Mouse (Mus musculus) liver, adult 2 months (tissue): Measurements from ENCODE around the gene Crtc1. TPM values are rescaled to one million over a fixed set of nuclear protein-coding genes. Genes with fewer than 3 reads are reported as not detected.

ENCODE experiments used
- DNase-seq: peaks from one replicate; pipeline ENCODE4 v3.0.0-alpha.2; 2011; ENCODE audit warnings: low read depth, low spot score; ENCODE audit errors: extremely low read depth
- H3K27ac ChIP-seq: fragments of 200-500 bp; replicated peaks from 2 replicates; pipeline ENCODE4 v1.5.1; 2012; ENCODE audit warnings: low read depth, mild to moderate bottlenecking, control low read depth, inconsistent platforms, low read length; ENCODE audit not compliant: insufficient read depth
- H3K27me3 ChIP-seq: fragments of 200-500 bp; 2 replicates; pipeline ENCODE4 v1.6.1; 2012; ENCODE audit warnings: mild to moderate bottlenecking, moderate library complexity, low read length, inconsistent platforms; ENCODE audit not compliant: control insufficient read depth, insufficient read depth
- H3K36me3 ChIP-seq: fragments of 200-500 bp; 2 replicates; pipeline ENCODE4 v1.6.1; 2012; ENCODE audit warnings: low read length, inconsistent platforms; ENCODE audit not compliant: control insufficient read depth, insufficient read depth
- H3K4me1 ChIP-seq: fragments of 200-500 bp; 2 replicates; pipeline ENCODE4 v1.6.1; 2011; ENCODE audit warnings: low read length; ENCODE audit not compliant: control insufficient read depth, insufficient read depth
- H3K4me3 ChIP-seq: fragments of 200-500 bp; 2 replicates; pipeline ENCODE4 v1.5.1; 2011; ENCODE audit warnings: low read depth, mild to moderate bottlenecking, control low read depth, low read length, moderate library complexity; ENCODE audit not compliant: insufficient read depth
- H3K79me2 ChIP-seq: fragments of 200-500 bp; 2 replicates; pipeline ENCODE4 v1.6.1; 2012; ENCODE audit warnings: inconsistent platforms, mild to moderate bottlenecking, low read length, moderate library complexity; ENCODE audit not compliant: control insufficient read depth, insufficient read depth
- H3K9ac ChIP-seq: fragments of 200-500 bp; 2 replicates; pipeline ENCODE4 v1.6.1; 2012; ENCODE audit warnings: low read depth, mild to moderate bottlenecking, control low read depth, inconsistent platforms, low read length
- CTCF ChIP-seq: fragments of 200-500 bp; IDR thresholded peaks from 2 replicates; pipeline ENCODE4 v1.5.1; 2011; ENCODE audit warnings: low read depth, low read length, control low read depth
- POLR2A ChIP-seq: fragments of 200-500 bp; IDR thresholded peaks from 2 replicates; pipeline ENCODE4 v1.6.1; 2011; ENCODE audit warnings: low read length, control low read depth; ENCODE audit not compliant: insufficient read depth; ENCODE audit errors: extremely low read depth
- WGBS: fragments of 180-500 bp; shearing (Covaris S2); methylation state at CpG from one replicate; pipeline ENCODE4 v1.1.7; 2018; 5-methylcytosine and 5-hydroxymethylcytosine counted together
- polyA plus RNA-seq: library from polyadenylated mRNA; depleted of rRNA; stranded (reverse); fragments of >200 nt; gene quantifications from 2 replicates; pipeline ENCODE4 v1.2.3, GENCODE M21; 2012
- total RNA-seq: library from RNA; depleted of rRNA; stranded (reverse); fragments of >200 nt; gene quantifications from 2 replicates; pipeline ENCODE4 v1.2.3, GENCODE M21; 2014

The Crtc1 gene
- total and polyA plus RNA-seq, 2 experiments = 1.2 to 8.2 TPM

- no peak overlapping the region for H3K27ac ChIP-seq
- no peak for DNase-seq
Measured at GRCm38 (mm10) chr8:70417914-70418313, 21.5 kb downstream of the Crtc1 start.

GRCm38 (mm10) chr8:70416941-70417340 lies 22.4 kb downstream of the Crtc1 start:
- no peaks in the 10 kb centered on the region for H3K27me3 ChIP-seq
- no peak for DNase-seq
- H3K4me3 ChIP-seq = no peak overlapping the region
- H3K36me3 ChIP-seq = no peaks in the 10 kb centered on the region
- no peaks in the 10 kb centered on the region for H3K4me1 ChIP-seq
- H3K9ac ChIP-seq = no peak overlapping the region
- TF ChIP-seq POLR2A = no peak
- TF ChIP-seq CTCF = no peak
- 77% methylated on average over 6 of the region's 6 CpGs for WGBS
- H3K79me2 ChIP-seq = no peaks in the 10 kb centered on the region
- H3K27ac ChIP-seq = no peak overlapping the region

More at GRCm38 (mm10) chr8:70417914-70418313, 21.5 kb downstream of the Crtc1 start:
- H3K4me1 ChIP-seq = no peaks in the 10 kb centered on the region
- H3K9ac ChIP-seq = no peak overlapping the region
- no peak for TF ChIP-seq CTCF
- TF ChIP-seq POLR2A = no peak
- no peaks in the 10 kb centered on the region for H3K36me3 ChIP-seq
- 84% methylated on average over 10 of the region's 10 CpGs for WGBS
- no peak overlapping the region for H3K4me3 ChIP-seq
- no peaks in the 10 kb centered on the region; the same call in 1 of the 2 replicates for H3K79me2 ChIP-seq
- no peaks in the 10 kb centered on the region for H3K27me3 ChIP-seq

- H3K4me3 ChIP-seq = no peak overlapping the region
- no peaks in the 10 kb centered on the region for H3K27me3 ChIP-seq
- 89% methylated on average over 8 of the region's 8 CpGs for WGBS
- no peaks in the 10 kb centered on the region for H3K79me2 ChIP-seq
- no peaks in the 10 kb centered on the region for H3K36me3 ChIP-seq
- peak; percentile 26 for DNase-seq
- no peak overlapping the region for H3K27ac ChIP-seq
- no peaks in the 10 kb centered on the region for H3K4me1 ChIP-seq
- TF ChIP-seq POLR2A = no peak
- TF ChIP-seq CTCF = peak; percentile 37; the same call in 1 of the 2 replicates
- no peak overlapping the region for H3K9ac ChIP-seq
Measured at GRCm38 (mm10) chr8:70415540-70416451, 23.6 kb downstream of the Crtc1 start.

- Histone ChIP-seq H3K79me2 (no peaks in the 10 kb centered on the region), H3K4me3 (no peak overlapping the region), H3K4me1 (no peaks in the 10 kb centered on the region), H3K27ac (no peak overlapping the region), H3K27me3 (no peaks in the 10 kb centered on the region), H3K36me3 (no peaks in the 10 kb centered on the region), H3K9ac (no peak overlapping the region)
- TF ChIP-seq CTCF = no peak
- no peak for TF ChIP-seq POLR2A
- no peak for DNase-seq
- WGBS = 78% methylated on average over 6 of the region's 6 CpGs
Measured at GRCm38 (mm10) chr8:70414310-70414946, 25.0 kb downstream of the Crtc1 start.

GRCm38 (mm10) chr8:70410281-70410680 lies 29.1 kb downstream of the Crtc1 start:
- 95% methylated on average over 5 of the region's 5 CpGs for WGBS
- no peak overlapping the region for H3K9ac ChIP-seq
- no peak overlapping the region for H3K27ac ChIP-seq
- no peaks in the 10 kb centered on the region for H3K79me2 ChIP-seq
- H3K27me3 ChIP-seq = no peaks in the 10 kb centered on the region
- H3K4me1 ChIP-seq = no peaks in the 10 kb centered on the region
- TF ChIP-seq POLR2A (no peak), CTCF (no peak)
- no peak for DNase-seq
- H3K36me3 ChIP-seq = no peaks in the 10 kb centered on the region
- H3K4me3 ChIP-seq = no peak overlapping the region

- 50% methylated on average over 9 of the region's 9 CpGs for WGBS
- no peak for DNase-seq
- H3K36me3 ChIP-seq = no peaks in the 10 kb centered on the region
- H3K4me3 ChIP-seq = no peak overlapping the region
- no peaks in the 10 kb centered on the region for H3K27me3 ChIP-seq
- no peak for TF ChIP-seq POLR2A
- no peak for TF ChIP-seq CTCF
- H3K79me2 ChIP-seq = no peaks in the 10 kb centered on the region
- no peaks in the 10 kb centered on the region for H3K4me1 ChIP-seq
- no peak overlapping the region for H3K27ac ChIP-seq
- H3K9ac ChIP-seq = no peak overlapping the region
Measured at GRCm38 (mm10) chr8:70409455-70409871, 29.9 kb downstream of the Crtc1 start.
